15 mouse cellular contexts compared by ENCODE assay signal in the genomic region with DNA sequence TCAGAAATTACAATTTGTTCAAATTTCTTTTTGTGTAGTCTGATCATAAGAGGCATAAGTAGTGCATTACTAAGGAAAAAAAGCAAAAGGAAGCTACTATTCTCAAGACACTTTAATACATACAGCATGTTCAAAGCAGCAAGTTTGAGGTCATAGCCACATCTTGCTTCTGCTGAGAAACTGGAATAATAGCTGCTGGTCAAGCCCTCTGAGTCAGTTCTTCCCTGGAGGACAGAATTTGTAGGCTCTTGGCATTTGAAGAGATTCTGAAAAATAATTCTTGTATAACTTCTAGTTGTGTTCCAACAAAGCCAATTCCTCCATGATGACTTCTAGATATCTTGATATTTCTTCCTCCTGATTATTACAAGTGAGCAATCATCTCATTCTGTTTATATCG.
DNase-seq lines count a peak whose midpoint lies in the region.
"Had no signal": no experiment of that assay in that cellular context is flagged by ENCODE, and none has a peak within 500 bp of the region (broad histone marks: within the 10 kb centered on the region; RNA-seq: fewer than 3 reads in every experiment).

No protein-coding gene starts in this region.

- intact Hi-C loops in left cerebral cortex, postnatal 10 days (cut with DNase I), result no loop called here

- DNase-seq in 3T3-L1 (ENCODE audit: low read depth, low spot score) (peak; percentile 58), 416B (ENCODE audit: low read depth) (peak; percentile 10)
- peak; percentile 1 for DNase-seq in brain, adult 2 months (ENCODE audit: low read depth, low spot score)
- DNase-seq in right cerebral cortex, postnatal 14 days, result no peak
- no peak for DNase-seq in left cerebral cortex, postnatal 10 days (ENCODE audit: extremely low spot score in 1 of 2, low spot score in 2 of 2)
- DNase-seq: adrenal gland, adult 8-10 months; adrenal gland, postnatal 14 days; adrenal gland, postnatal 36 days; cerebellum, adult 11 months; cerebellum, adult 18-20 months; cerebellum, adult 8-10 months; cerebellum, adult 9-11 months; cerebellum, postnatal 14 days; cerebellum, postnatal 36 days; embryo, embryonic 11 days had no signal

Comparison
In these comparisons a context has a peak if more than half of its experiments do, and no peak if none do; other contexts are left out.
1. DNase-seq: peak in 3T3-L1 (single experiment), 416B (single experiment) and brain, adult 2 months (single experiment); none in right cerebral cortex, postnatal 14 days (single experiment) and left cerebral cortex, postnatal 10 days (0 of 2).